Mouse (Mus musculus) liver, postnatal 0 days (tissue): ENCODE results near the gene Gnl1. TPM values are rescaled to one million over a fixed set of nuclear protein-coding genes. Genes with fewer than 3 reads are reported as not detected.
"Not testable (repeated sequence)": the region's sequence is repeated elsewhere in the genome, so short reads cannot be mapped to it uniquely, and the experiment has no call there.

Experiments
- ATAC-seq: fragments of 200-750 bp; cut with Nextera tagmentation; 2 replicates; pipeline ENCODE4 v1.8.0; 2017; ENCODE audit warnings: mild to moderate bottlenecking, moderate library complexity
- DNase-seq: peaks from one replicate; pipeline ENCODE4 v3.0.0-alpha.2; 2016
- H3K27ac ChIP-seq: fragments of 300-500 bp; sonication (generic); 2 replicates; pipeline ENCODE4 v1.5.1; 2014; ENCODE audit warnings: antibody characterized with exemption, moderate library complexity, mild to moderate bottlenecking, low read depth
- H3K27me3 ChIP-seq: fragments of 300-500 bp; sonication (generic); 2 replicates; pipeline ENCODE4 v1.6.1; 2014; ENCODE audit warnings: low read length, control low read depth, mixed read lengths; ENCODE audit not compliant: insufficient read depth
- H3K36me3 ChIP-seq: fragments of 300-500 bp; sonication (generic); replicated peaks from 2 replicates; pipeline ENCODE4 v1.6.1; 2014; ENCODE audit warnings: mild to moderate bottlenecking, control low read depth, low read length, moderate library complexity, mixed read lengths; ENCODE audit not compliant: insufficient read depth
- H3K4me1 ChIP-seq: fragments of 300-500 bp; sonication (generic); 2 replicates; pipeline ENCODE4 v1.6.1; 2014; ENCODE audit warnings: antibody characterized with exemption, mild to moderate bottlenecking, control low read depth; ENCODE audit not compliant: insufficient read depth
- H3K4me2 ChIP-seq: fragments of 300-500 bp; sonication (generic); 2 replicates; pipeline ENCODE4 v1.6.1; 2014; ENCODE audit warnings: low read depth, mild to moderate bottlenecking, low read length, moderate library complexity, mixed read lengths
- H3K4me3 ChIP-seq: fragments of 300-500 bp; sonication (generic); 2 replicates; pipeline ENCODE4 v1.5.1; 2014; ENCODE audit warnings: low read depth, low read length
- H3K9ac ChIP-seq: fragments of 300-500 bp; sonication (generic); replicated peaks from 2 replicates; pipeline ENCODE4 v1.6.1; 2014; ENCODE audit warnings: mild to moderate bottlenecking, moderate library complexity
- H3K9me3 ChIP-seq: fragments of 300-500 bp; sonication (generic); 2 replicates; pipeline ENCODE4 v1.6.1; 2016; ENCODE audit warnings: mild to moderate bottlenecking, control low read depth, low read length, mixed read lengths
- CTCF ChIP-seq: sonication (generic); IDR thresholded peaks from 2 replicates; pipeline ENCODE4 v1.5.1; 2016; ENCODE audit warnings: antibody characterized with exemption, low read depth
- EP300 ChIP-seq: IDR thresholded peaks from 2 replicates; pipeline ENCODE4 v1.6.1; 2016; ENCODE audit warnings: antibody characterized with exemption, low read depth, mild to moderate bottlenecking
- WGBS: fragments of 180-500 bp; shearing (Covaris S2); extraction: QIAGEN DNeasy Blood & Tissue Kit; methylation state at CpG from one replicate; pipeline ENCODE4 v1.1.7; 2014; ENCODE audit not compliant: insufficient replicate concordance; 5-methylcytosine and 5-hydroxymethylcytosine counted together
- polyA plus RNA-seq: library from polyadenylated mRNA; unstranded; fragments of >200 nt; fragmentation: Nextera tagmentation; extraction: Ambion mirVana; gene quantifications from 2 replicates; pipeline ENCODE4 v1.2.1, GENCODE M21; 2015

The Gnl1 gene
- polyA plus RNA-seq, 1 experiment from 2014 or later = 10.8 TPM

- Histone ChIP-seq H3K36me3 (peaks cover 6% of the 10 kb centered on the region; the same call in 1 of the 2 replicates), H3K27ac (peak overlapping the region; percentile 77), H3K9me3 (no peaks in the 10 kb centered on the region), H3K4me3 (peak overlapping the region; percentile 49), H3K4me2 (peak overlapping the region; percentile 66), H3K9ac (peak overlapping the region; percentile 45), H3K27me3 (no peaks in the 10 kb centered on the region), H3K4me1 (peaks cover 35% of the 10 kb centered on the region)
- ATAC-seq (no peak), DNase-seq (peak; percentile 39)
- TF ChIP-seq EP300 (no peak; the same call in 1 of the 2 replicates), CTCF (no peak)
- 43% methylated on average over 6 of the region's 6 CpGs for WGBS
Measured at GRCm38 (mm10) chr17:35998545-35999305, 19.1 kb downstream of the Gnl1 start.

- peak overlapping the region; percentile 66 for H3K4me2 ChIP-seq
- H3K36me3 ChIP-seq = peaks cover 6% of the 10 kb centered on the region; the same call in 1 of the 2 replicates
- no peaks in the 10 kb centered on the region for H3K9me3 ChIP-seq
- TF ChIP-seq CTCF (no peak), EP300 (no peak; the same call in 1 of the 2 replicates)
- no peaks in the 10 kb centered on the region for H3K27me3 ChIP-seq
- 0 out of 2 replicates have a peak overlapping the region, but pooled peaks have one; percentile 13 for H3K9ac ChIP-seq
- H3K4me1 ChIP-seq = peaks cover 35% of the 10 kb centered on the region
- H3K27ac ChIP-seq = peak overlapping the region; percentile 77
- peak overlapping the region; percentile 49 for H3K4me3 ChIP-seq
- ATAC-seq (no peak), DNase-seq (no peak)
- 25% methylated on average over 7 of the region's 7 CpGs for WGBS
Measured at GRCm38 (mm10) chr17:35999356-35999755, 19.7 kb downstream of the Gnl1 start.

- Histone ChIP-seq H3K27me3 (no peaks in the 10 kb centered on the region), H3K4me1 (peaks cover 35% of the 10 kb centered on the region), H3K4me3 (no peak overlapping the region), H3K9me3 (no peaks in the 10 kb centered on the region), H3K9ac (no peak overlapping the region; the same call in 1 of the 2 replicates), H3K27ac (peak overlapping the region; percentile 85), H3K4me2 (peak overlapping the region; percentile 66), H3K36me3 (peaks cover 6% of the 10 kb centered on the region; the same call in 1 of the 2 replicates)
- ATAC-seq (no peak), DNase-seq (no peak)
- no peak for TF ChIP-seq CTCF
- TF ChIP-seq EP300 = no peak
- WGBS = 66% methylated on average over 4 of the region's 4 CpGs
Measured at GRCm38 (mm10) chr17:36000349-36000748, 20.7 kb downstream of the Gnl1 start.

- ATAC-seq (peak; percentile 48), DNase-seq (no peak)
- peak overlapping the region; percentile 85 for H3K27ac ChIP-seq
- H3K27me3 ChIP-seq = no peaks in the 10 kb centered on the region
- peak overlapping the region; percentile 66 for H3K4me2 ChIP-seq
- H3K9ac ChIP-seq = 0 out of 2 replicates have a peak overlapping the region, but pooled peaks have one; percentile 3
- TF ChIP-seq EP300 = no peak
- no peak for TF ChIP-seq CTCF
- no peak overlapping the region for H3K4me3 ChIP-seq
- H3K36me3 ChIP-seq = peaks cover 13% of the 10 kb centered on the region
- WGBS = 78% methylated on average over 12 of the region's 12 CpGs
- 0 out of 2 replicates have a peak, but pooled peaks cover 2% of the 10 kb centered on the region for H3K9me3 ChIP-seq
- peaks cover 32% of the 10 kb centered on the region for H3K4me1 ChIP-seq
Measured at GRCm38 (mm10) chr17:36001121-36001897, 21.7 kb downstream of the Gnl1 start.

- peak; percentile 76 for DNase-seq
- peaks cover 19% of the 10 kb centered on the region for H3K36me3 ChIP-seq
- peaks cover 2% of the 10 kb centered on the region; the same call in 1 of the 2 replicates for H3K9me3 ChIP-seq
- H3K27me3 ChIP-seq = no peaks in the 10 kb centered on the region
- peaks cover 32% of the 10 kb centered on the region for H3K4me1 ChIP-seq
- peak; percentile 78 for ATAC-seq
- H3K27ac ChIP-seq = peak overlapping the region; percentile 85
- no peak overlapping the region for H3K4me3 ChIP-seq
- TF ChIP-seq CTCF (no peak), EP300 (peak; percentile 92)
- WGBS = 62% methylated on average over 6 of the region's 6 CpGs
- no peak overlapping the region for H3K9ac ChIP-seq
- peak overlapping the region; percentile 49 for H3K4me2 ChIP-seq
Measured at GRCm38 (mm10) chr17:36001966-36002365, 22.3 kb downstream of the Gnl1 start.

DNA sequence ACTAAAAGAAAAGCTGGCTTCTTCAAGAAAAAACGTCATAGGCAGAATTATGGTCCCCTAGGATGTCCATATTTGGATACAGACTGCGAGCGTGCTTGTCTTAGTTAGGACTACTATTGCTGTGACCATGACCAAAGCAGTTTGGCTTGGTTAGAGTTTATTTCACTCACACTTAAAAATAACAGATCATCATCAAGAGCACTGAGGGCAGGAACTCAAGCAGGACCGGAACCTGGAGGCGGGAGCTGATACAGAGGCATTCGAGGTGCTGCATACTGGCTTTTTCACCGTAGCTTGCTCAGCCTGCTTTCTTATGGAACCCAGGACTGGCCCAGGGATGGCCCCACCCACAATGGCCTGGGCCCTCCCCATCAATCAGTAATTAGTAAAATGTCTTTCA, 23.7 kb downstream of the Gnl1 start:
- peaks cover 19% of the 10 kb centered on the region for H3K36me3 ChIP-seq
- H3K9ac ChIP-seq = no peak overlapping the region
- TF ChIP-seq CTCF (no peak), EP300 (no peak)
- WGBS = 96% methylated on average over 7 of the region's 7 CpGs
- no peak overlapping the region for H3K4me2 ChIP-seq
- H3K27ac ChIP-seq = no peak overlapping the region
- H3K27me3 ChIP-seq = no peaks in the 10 kb centered on the region
- H3K9me3 ChIP-seq = peaks cover 2% of the 10 kb centered on the region; the same call in 1 of the 2 replicates
- no peak for ATAC-seq
- H3K4me1 ChIP-seq = peaks cover 20% of the 10 kb centered on the region
- no peak overlapping the region for H3K4me3 ChIP-seq
- DNase-seq = no peak

DNA sequence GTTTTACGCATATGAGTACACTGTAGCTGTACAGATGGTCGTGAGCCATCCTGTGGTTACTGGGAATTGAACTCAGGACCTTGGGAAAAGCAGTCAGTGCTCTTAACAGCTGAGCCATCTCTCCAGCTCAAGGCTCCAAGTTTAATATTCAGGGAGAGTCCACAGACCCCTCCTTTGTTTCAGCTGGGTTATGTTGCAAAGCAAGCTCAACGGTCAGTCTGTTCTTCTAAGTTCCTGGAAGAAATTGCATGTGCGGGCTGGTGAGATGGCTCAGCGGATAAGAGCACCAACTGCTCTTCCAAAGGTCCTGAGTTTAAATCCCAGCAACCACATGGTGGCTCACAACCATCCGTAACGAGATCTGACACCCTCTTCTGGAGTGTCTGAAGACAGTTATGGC, 24.8 kb downstream of the Gnl1 start:
- WGBS = 75% methylated on average over 7 of the region's 7 CpGs
- Histone ChIP-seq H3K4me1 (peaks cover 14% of the 10 kb centered on the region), H3K36me3 (peaks cover 19% of the 10 kb centered on the region)
- not testable (repeated sequence) for H3K4me3 ChIP-seq, ATAC-seq, DNase-seq, H3K27me3 ChIP-seq, H3K9me3 ChIP-seq, H3K27ac ChIP-seq, H3K9ac ChIP-seq, H3K4me2 ChIP-seq
